In the genomic region with DNA sequence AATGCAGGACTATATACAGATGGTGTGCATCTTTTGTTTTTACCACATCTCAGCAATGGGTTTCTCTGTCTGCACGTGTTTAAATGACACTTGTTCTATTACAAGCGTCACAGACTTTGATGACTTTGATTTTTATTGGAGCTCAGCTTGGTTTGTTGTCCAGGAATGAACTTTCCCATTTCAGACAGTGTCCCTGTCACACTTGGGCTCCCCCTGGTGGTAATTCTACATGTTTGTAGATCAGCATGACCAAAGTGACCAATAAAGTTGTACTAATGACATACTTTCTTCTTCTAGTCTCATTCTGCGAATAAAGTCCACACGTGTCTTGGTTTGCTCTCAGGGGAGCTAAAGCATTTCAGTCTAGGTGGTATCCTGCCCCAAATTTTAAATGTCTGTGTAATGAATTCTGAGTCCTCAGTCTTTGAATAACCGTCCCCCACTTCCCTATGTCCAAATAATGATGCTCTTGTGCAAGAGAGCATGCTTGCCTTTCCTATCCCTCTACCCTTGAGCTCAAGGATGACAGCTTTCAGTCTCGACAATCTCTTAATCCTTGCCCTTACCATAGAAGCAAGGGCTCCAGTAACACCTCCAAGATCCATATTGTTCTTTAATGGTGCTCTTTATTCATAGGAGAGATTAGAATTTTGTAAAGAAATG, we compare ENCODE assay signal across 10 mouse cellular contexts. TPM values are rescaled to one million over a fixed set of nuclear protein-coding genes. Genes with fewer than 3 reads are reported as not detected.
DNase-seq lines count a peak whose midpoint lies in the region; ATAC-seq lines count a peak whose summit lies in the region.
"Had no signal": no experiment of that assay in that cellular context is flagged by ENCODE, and none has a peak within 500 bp of the region (broad histone marks: within the 10 kb centered on the region; RNA-seq: fewer than 3 reads in every experiment).

No protein-coding gene starts in this region.

- peak; percentile 49; the same call in 1 of the 2 replicates for ATAC-seq in cerebellum, adult (ENCODE audit: insufficient number of reproducible peaks, low FRiP score, low TSS enrichment)
- no peak for ATAC-seq in liver, embryonic 11.5 days (replicated peaks; ENCODE audit: low FRiP score)
- no peak for ATAC-seq in limb, embryonic 11.5 days (ENCODE audit: insufficient number of reproducible peaks, low FRiP score, low TSS enrichment, low read depth)

- no peak overlapping the region for H3K27ac ChIP-seq in liver, embryonic 11.5 days (ENCODE audit: low read depth, low read length)
- no peak overlapping the region for H3K27ac ChIP-seq in limb, embryonic 11.5 days (replicated peaks; ENCODE audit: low read depth, low read length)

- no peaks in the 10 kb centered on the region for H3K9me3 ChIP-seq in liver, embryonic 11.5 days (ENCODE audit: control insufficient read depth, low read length)
- H3K9me3 ChIP-seq in limb, embryonic 11.5 days (ENCODE audit: control insufficient read depth, low read length) = no peaks in the 10 kb centered on the region

- DNase-seq in cerebellum, adult 9-11 months = no peak
- DNase-seq in liver = peak; percentile 52
- DNase-seq in liver, embryonic 11.5 days (ENCODE audit: low spot score) = no peak
- peak; percentile 18 for DNase-seq in adrenal gland, postnatal 25 days
- DNase-seq in fibroblast of lung, adult 2 months (ENCODE audit: low read depth) = peak; percentile 16
- peak; percentile 52 for DNase-seq in limb, embryonic 11.5 days (ENCODE audit: low spot score)
- DNase-seq in right cerebral cortex, postnatal 4 days = peak; percentile 22

- H3K36me3 ChIP-seq in liver, embryonic 11.5 days (ENCODE audit: control insufficient read depth, insufficient read depth, low read length) = no peaks in the 10 kb centered on the region
- no peaks in the 10 kb centered on the region for H3K36me3 ChIP-seq in limb, embryonic 11.5 days (ENCODE audit: control insufficient read depth, insufficient read depth, low read length)

- H3K4me2 ChIP-seq in liver, embryonic 11.5 days = no peak overlapping the region
- H3K4me2 ChIP-seq in limb, embryonic 11.5 days (ENCODE audit: low read depth, severe bottlenecking) = no peak overlapping the region

- H3K4me1 ChIP-seq in liver, embryonic 11.5 days (replicated peaks; ENCODE audit: control insufficient read depth, insufficient read depth, low read length) = no peaks in the 10 kb centered on the region
- no peaks in the 10 kb centered on the region for H3K4me1 ChIP-seq in limb, embryonic 11.5 days (ENCODE audit: control insufficient read depth, insufficient read depth, low read length)

- no peak overlapping the region for H3K4me3 ChIP-seq in liver, embryonic 11.5 days (ENCODE audit: low read depth, low read length)
- no peak overlapping the region for H3K4me3 ChIP-seq in limb, embryonic 11.5 days (ENCODE audit: low read depth, low read length)
- H3K4me3 ChIP-seq: myocyte had no signal

- H3K9ac ChIP-seq in liver, embryonic 11.5 days (ENCODE audit: low read depth, low read length) = no peak overlapping the region
- no peak overlapping the region for H3K9ac ChIP-seq in limb, embryonic 11.5 days (ENCODE audit: low read length)

- no peaks in the 10 kb centered on the region for H3K27me3 ChIP-seq in liver, embryonic 11.5 days (replicated peaks; ENCODE audit: control insufficient read depth, insufficient read depth, low read length)
- H3K27me3 ChIP-seq in limb, embryonic 11.5 days (ENCODE audit: control insufficient read depth, insufficient read depth, low read length) = no peaks in the 10 kb centered on the region

- 40% methylated on average over 6 of the region's 6 CpGs for WGBS in liver, embryonic 11.5 days
- WGBS in limb, embryonic 11.5 days = 56% methylated on average over 6 of the region's 6 CpGs

RNA-seq across cellular contexts. Expression of a gene that starts 1.9 kb away (rescaled TPM):
- not detected in 2 replicates for polyA plus RNA-seq in liver, embryonic 11.5 days (2014; fragmentation: Nextera tagmentation; extraction: Ambion mirVana)
- total RNA-seq in adrenal gland, postnatal 25 days (2021) = not detected in 2 replicates
- not detected in 2 replicates for polyA plus RNA-seq in limb, embryonic 11.5 days (2014; fragmentation: Nextera tagmentation; extraction: Ambion mirVana)
- polyA plus RNA-seq: heart, embryonic 14.5 days; myocyte had no signal

RNA-seq across cellular contexts. Expression of a gene that starts 9.5 kb away (rescaled TPM):
- polyA plus RNA-seq in liver, embryonic 11.5 days (2014; fragmentation: Nextera tagmentation; extraction: Ambion mirVana) = not detected in 2 replicates
- total RNA-seq in adrenal gland, postnatal 25 days (2021) = not detected in 2 replicates
- not detected in 2 replicates for polyA plus RNA-seq in limb, embryonic 11.5 days (2014; fragmentation: Nextera tagmentation; extraction: Ambion mirVana)
- polyA plus RNA-seq: heart, embryonic 14.5 days; myocyte had no signal

RNA-seq across cellular contexts. Expression of a gene that starts 19.2 kb away (rescaled TPM):
- not detected in 2 replicates for polyA plus RNA-seq in liver, embryonic 11.5 days (2014; fragmentation: Nextera tagmentation; extraction: Ambion mirVana)
- total RNA-seq in adrenal gland, postnatal 25 days (2021) = not detected in 2 replicates
- not detected in 2 replicates for polyA plus RNA-seq in limb, embryonic 11.5 days (2014; fragmentation: Nextera tagmentation; extraction: Ambion mirVana)
- polyA plus RNA-seq: heart, embryonic 14.5 days; myocyte had no signal

RNA-seq across cellular contexts. Expression of a gene that starts 34.9 kb away (rescaled TPM):
- not detected in 2 replicates for polyA plus RNA-seq in liver, embryonic 11.5 days (2014; fragmentation: Nextera tagmentation; extraction: Ambion mirVana)
- not detected in 2 replicates for total RNA-seq in adrenal gland, postnatal 25 days (2021)
- not detected in 2 replicates for polyA plus RNA-seq in limb, embryonic 11.5 days (2014; fragmentation: Nextera tagmentation; extraction: Ambion mirVana)
- polyA plus RNA-seq: heart, embryonic 14.5 days; myocyte had no signal

RNA-seq across cellular contexts. Expression of a gene that starts 37.9 kb away (rescaled TPM):
- 50.7 and 56.0 TPM in 2 replicates for polyA plus RNA-seq in liver, embryonic 11.5 days (2014; fragmentation: Nextera tagmentation; extraction: Ambion mirVana)
- 108 and 118 TPM in 2 replicates for total RNA-seq in adrenal gland, postnatal 25 days (2021)
- polyA plus RNA-seq in limb, embryonic 11.5 days (2014; fragmentation: Nextera tagmentation; extraction: Ambion mirVana) = 46.6 and 48.4 TPM in 2 replicates

Comparison
In these comparisons a context has a peak if more than half of its experiments do, and no peak if none do; other contexts are left out.
1. DNase-seq: peak in liver (single experiment), adrenal gland, postnatal 25 days (single experiment), fibroblast of lung, adult 2 months (single experiment), limb, embryonic 11.5 days (single experiment) and right cerebral cortex, postnatal 4 days (single experiment); none in cerebellum, adult 9-11 months (single experiment) and liver, embryonic 11.5 days (single experiment).